Mouse (Mus musculus) cerebellum, postnatal 4 days (tissue): Measurements from ENCODE around the gene Gabra3.

Experiments
- DNase-seq, 2 experiments: peaks; one replicate each; pipeline ENCODE4 v3.0.0; 2022; ENCODE audit warnings: low spot score in 2 of 2, mixed read lengths in 1 of 2

The Gabra3 gene

DNA sequence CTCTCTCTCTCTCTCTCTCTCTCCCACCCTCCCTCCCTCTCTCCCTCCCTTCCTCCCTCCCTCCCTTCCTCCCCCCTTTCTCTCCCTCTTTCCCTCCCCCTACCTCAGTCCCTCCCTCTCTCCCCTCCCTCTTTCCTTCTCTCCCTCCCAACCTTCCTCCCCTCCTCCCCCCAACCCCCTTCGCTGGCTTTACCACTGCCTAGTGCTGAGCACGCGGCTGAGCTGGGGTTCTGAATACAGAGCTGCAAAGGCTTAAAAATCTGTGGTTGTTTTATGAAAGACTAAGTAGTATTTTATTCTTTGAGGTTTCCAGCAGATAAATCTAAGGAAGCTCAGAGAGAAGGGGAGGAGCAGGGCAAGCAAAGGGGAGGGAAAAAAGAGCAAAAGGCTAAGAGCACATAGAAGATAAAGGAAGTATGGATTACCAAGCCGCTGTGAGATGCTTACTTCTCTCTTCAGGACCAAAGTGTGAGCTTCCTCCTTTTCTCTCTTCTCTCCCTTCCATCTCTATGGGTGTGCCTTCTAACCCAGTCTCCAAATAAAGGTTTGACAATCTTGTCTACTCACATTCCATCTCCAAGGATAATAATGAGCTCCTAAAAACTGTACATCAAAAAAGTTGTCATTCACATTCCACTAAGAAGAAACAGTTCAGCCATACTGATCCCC lies at the start of gene Gabra3:
Gene Gabra3, minus strand, starts transcription at position 619 of the 669 bp plus-strand sequence.
- no peak for DNase-seq

DNA sequence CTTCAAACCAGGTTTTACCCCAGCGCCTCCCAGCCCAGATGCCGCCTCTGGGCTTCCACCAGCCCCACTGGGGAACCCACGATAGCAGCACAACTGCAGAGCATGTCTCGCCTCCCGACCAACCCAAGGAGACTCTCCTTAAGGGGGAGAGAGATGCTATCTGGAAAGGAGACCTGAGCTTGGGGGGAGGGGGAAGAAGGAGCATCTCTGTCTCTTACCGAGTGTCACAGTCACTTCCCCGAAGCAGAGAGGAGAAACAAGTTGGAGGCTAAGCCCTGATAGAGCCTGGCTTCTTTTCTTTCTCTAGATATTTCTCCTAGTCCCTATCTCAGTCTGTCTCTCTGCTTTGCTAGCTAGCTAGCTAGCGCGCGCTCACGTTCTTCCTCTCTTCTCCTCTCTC lies 859 bp downstream of the Gabra3 start:
- DNase-seq, result peak in 1 of 2 experiments; percentile 3

DNA sequence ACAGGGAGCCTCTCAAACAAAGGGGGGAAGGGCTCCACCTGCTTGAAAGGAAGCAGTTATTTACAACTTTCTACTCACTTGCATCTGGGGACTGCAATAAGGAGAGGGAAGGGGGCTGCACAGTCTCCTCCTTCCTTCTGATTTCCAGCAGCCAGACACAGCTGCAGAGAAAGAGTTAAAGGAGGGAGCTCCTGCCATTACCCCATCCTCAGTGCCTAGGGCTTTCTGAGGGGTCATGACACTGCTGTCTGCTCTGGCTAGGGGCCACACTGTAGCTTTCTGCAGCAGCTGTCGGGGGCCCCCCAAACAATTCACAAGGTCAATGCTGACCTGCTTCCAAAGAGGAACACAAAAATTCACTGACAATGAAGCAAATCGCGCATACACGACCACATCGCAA lies 1.3 kb downstream of the Gabra3 start:
- no peak for DNase-seq

DNA sequence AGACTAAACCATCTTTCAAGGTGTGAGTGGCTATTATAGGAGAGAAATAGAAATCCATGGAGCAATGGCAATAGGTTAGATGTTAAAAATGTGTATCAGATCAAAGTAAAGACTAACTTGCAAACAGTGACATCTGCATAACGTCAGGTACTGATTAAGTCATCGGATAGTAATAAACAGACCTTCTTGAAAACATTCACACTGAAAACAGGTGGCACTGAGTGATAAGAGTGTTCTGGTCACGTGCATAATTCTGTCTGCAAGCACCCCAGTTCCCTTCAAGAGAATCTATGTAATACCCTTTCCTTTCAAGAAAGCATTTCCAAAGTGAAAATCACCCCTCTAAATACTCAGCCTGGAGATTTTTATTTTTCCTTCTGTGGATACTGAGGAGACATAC lies 6.0 kb downstream of the Gabra3 start:
- no peak for DNase-seq

DNA sequence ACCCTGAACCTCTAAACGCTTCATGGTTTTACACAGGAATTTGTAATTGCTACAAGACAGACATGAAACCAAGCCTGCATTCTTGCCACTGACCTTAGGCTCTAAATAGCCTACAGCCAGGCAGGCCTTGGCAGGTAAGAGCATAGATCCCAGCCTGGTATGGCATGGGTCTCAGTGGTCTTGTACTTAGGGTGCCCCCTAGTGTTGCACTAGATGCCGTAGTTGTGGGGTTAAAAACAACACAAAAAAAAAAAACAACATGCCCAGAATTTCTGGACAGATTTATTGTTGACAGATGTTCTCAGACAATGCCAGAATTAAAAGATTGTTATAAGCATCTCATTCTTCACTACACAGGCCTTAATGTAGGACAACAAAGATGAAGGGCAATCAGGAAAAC lies 12.0 kb downstream of the Gabra3 start:
- DNase-seq, result no peak

DNA sequence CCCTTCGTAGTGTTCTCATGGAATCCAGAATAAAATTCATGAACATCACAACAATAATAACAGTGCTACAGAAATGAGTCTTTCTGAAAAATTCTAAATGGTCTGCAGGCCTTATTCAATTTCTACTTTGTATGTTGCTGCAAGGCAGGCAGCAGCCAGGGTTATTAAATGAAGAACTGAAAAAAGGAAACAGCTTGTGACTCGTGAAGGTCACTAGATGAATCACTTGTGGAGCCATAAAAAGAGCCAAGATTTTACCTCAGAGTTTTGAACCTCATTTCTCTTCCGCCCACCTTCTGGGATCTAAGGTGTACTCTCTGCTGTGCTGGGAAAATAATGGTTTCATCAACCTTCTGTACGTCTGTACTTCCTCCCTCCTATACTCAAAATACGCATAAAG lies 159.4 kb downstream of the Gabra3 start:
- DNase-seq, result no peak

DNA sequence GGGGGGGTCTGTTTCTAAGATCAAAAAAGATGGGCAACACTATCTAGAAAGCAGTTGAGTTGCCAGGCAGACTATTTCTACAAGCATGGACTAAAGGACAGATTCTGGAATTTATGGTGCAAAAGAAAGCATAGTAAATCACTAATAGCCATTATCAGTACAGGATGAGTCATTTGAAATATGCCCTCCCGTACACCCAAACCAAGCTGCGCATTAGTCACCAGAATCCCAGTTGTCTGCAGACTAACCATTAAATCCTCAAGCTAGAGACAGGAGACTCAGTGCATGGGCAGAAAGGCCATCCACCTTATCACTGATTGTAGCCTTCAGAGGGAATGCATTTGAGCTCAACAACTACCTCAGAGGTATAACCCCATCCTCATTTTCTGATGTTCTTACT lies 166.8 kb downstream of the Gabra3 start:
- no peak for DNase-seq

DNA sequence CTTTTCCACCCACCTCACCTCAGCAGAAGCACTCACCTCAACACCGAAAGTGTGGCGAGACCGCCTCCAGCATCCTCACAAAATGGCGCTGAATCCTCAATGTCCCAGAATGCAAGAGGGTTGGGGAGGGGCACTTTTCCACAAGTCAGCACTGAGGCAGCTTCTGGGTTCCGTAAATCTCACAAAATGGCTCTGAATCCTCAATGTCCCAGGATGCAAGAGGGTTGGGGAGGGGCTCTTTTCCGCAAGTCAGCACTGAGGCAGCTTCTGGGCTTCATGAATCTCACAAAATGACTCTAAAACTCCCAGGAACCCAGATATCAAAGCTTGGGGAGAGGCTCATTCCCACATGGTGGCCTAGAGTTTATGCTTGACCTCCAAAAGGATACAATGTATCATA lies 269.9 kb downstream of the Gabra3 start, which contains the start of gene Magea10:
Gene Magea10, minus strand, starts transcription at position 101 of the 400 bp plus-strand sequence.
- DNase-seq, result no peak
